Mouse (Mus musculus) cortical plate, adult 2 months (tissue): ENCODE data around the gene Gsk3a.

Experiments
- CTCF ChIP-seq: fragments of 200-500 bp; IDR thresholded peaks from 2 replicates; pipeline ENCODE4 v1.5.1; 2011; ENCODE audit warnings: mild to moderate bottlenecking, control low read depth, low read length; ENCODE audit not compliant: insufficient read depth; ENCODE audit errors: extremely low read depth
- POLR2A ChIP-seq: fragments of 200-500 bp; IDR thresholded peaks from 2 replicates; pipeline ENCODE4 v1.6.1; 2011; ENCODE audit warnings: mild to moderate bottlenecking, low read length, control low read depth; ENCODE audit not compliant: insufficient read depth; ENCODE audit errors: extremely low read depth

GRCm38 (mm10) chr7:25273259-25274241, 35.9 kb upstream of the Gsk3a start:
- no peak for TF ChIP-seq CTCF
- no peak for TF ChIP-seq POLR2A
